Mouse (Mus musculus): ENCODE results near the gene Zfp13. TPM values are rescaled to one million over a fixed set of nuclear protein-coding genes. Genes with fewer than 3 reads are reported as not detected.

Gene Zfp13
- total and polyA plus RNA-seq, 3 experiments: 0.30 TPM; not detected in 2

GRCm38 (mm10) chr17:23609612-23610011 lies 10.3 kb upstream of the Zfp13 start:
- Histone ChIP-seq H3K79me2 (replicated peaks; ENCODE audit: control insufficient read depth, extremely low read depth, insufficient read depth, poor library complexity, severe bottlenecking) (no peaks in the 10 kb centered on the region), H3K4me1 (ENCODE audit: control insufficient read depth in 1 of 2, insufficient read depth in 2 of 2) (peaks cover 7 to 10% of the 10 kb centered on the region in 2 experiments), H3K9ac (ENCODE audit: insufficient read depth, low read depth) (no peak overlapping the region), H3K4me2 (ENCODE audit: insufficient read depth, low read depth, poor library complexity, severe bottlenecking) (no peak overlapping the region), H3K27ac (ENCODE audit: insufficient read depth, low read depth) (no peak overlapping the region), H3K4me3 (replicated peaks in 1 of 3; ENCODE audit: low read depth in 2 of 3, low read length in 2 of 3, poor library complexity in 1 of 3) (no peak overlapping the region), H3K9me3 (replicated peaks; ENCODE audit: low read length) (no peaks in the 10 kb centered on the region), H3K36me3 (replicated peaks in 1 of 2; ENCODE audit: control insufficient read depth in 1 of 2, insufficient read depth in 1 of 2, low read length in 1 of 2) (no peaks in the 10 kb centered on the region), H3K27me3 (replicated peaks) (peaks cover 81% of the 10 kb centered on the region)
- TF ChIP-seq CHD2 (IDR thresholded peaks at IDR 0.05; ENCODE audit: low read length) (no peak), ZMIZ1 (IDR thresholded peaks at IDR 0.05; ENCODE audit: low read depth, low read length) (no peak), RCOR1 (conservative IDR thresholded peaks at IDR 0.05; ENCODE audit: low read depth, low read length) (no peak), TBP (conservative IDR thresholded peaks at IDR 0.05; ENCODE audit: low read depth, low read length) (no peak), RAD21 (IDR thresholded peaks at IDR 0.05; ENCODE audit: low read depth, low read length) (no peak), TCF12 (IDR thresholded peaks at IDR 0.05; ENCODE audit: low read depth, low read length) (no peak), PAX5 (IDR thresholded peaks at IDR 0.05; ENCODE audit: low read length) (no peak), POLR2AphosphoS2 (IDR thresholded peaks at IDR 0.05; ENCODE audit: low read depth, low read length) (no peak), IRF4 (IDR thresholded peaks at IDR 0.05; ENCODE audit: low read depth, low read length) (no peak), MAX (IDR thresholded peaks at IDR 0.05; ENCODE audit: low read length) (no peak), MAZ (IDR thresholded peaks at IDR 0.05; ENCODE audit: low read depth, low read length) (no peak), MXI1 (IDR thresholded peaks at IDR 0.05; ENCODE audit: low read depth, low read length) (no peak), ZNF384 (IDR thresholded peaks at IDR 0.05; ENCODE audit: low read depth, low read length) (no peak), CHD1 (IDR thresholded peaks at IDR 0.05; ENCODE audit: low read depth, low read length) (no peak), ETS1 (conservative IDR thresholded peaks at IDR 0.05; ENCODE audit: low read depth, low read length) (no peak), POLR2A (IDR thresholded peaks at IDR 0.05; ENCODE audit: low read depth, low read length) (no peak), MAFK (IDR thresholded peaks at IDR 0.05; ENCODE audit: insufficient replicate concordance, low read length) (no peak), EP300 (IDR thresholded peaks at IDR 0.05; ENCODE audit: low read length) (no peak), GABPA (IDR thresholded peaks at IDR 0.05; ENCODE audit: insufficient replicate concordance, low read depth, low read length) (no peak), USF1 (IDR thresholded peaks at IDR 0.05; ENCODE audit: low read depth, low read length) (no peak)
- dilution Hi-C loops (cut with MboI; ENCODE audit: extremely low pct_ligation_motif_present, extremely low pct_unique_long_range_greater_than_20kb, low sequenced_read_pairs): no loop called here
- in situ Hi-C loops (cut with MboI; ENCODE audit: low pct_ligation_motif_present, low pct_unique_long_range_greater_than_20kb, low sequenced_read_pairs): no loop called here
- no peak for DNase-seq (ENCODE audit: extremely low read depth)

- no peak overlapping the region for H3K27ac ChIP-seq (ENCODE audit: insufficient read depth, low read depth)
- no peaks in the 10 kb centered on the region for H3K36me3 ChIP-seq (replicated peaks in 1 of 2; ENCODE audit: control insufficient read depth in 1 of 2, insufficient read depth in 1 of 2, low read length in 1 of 2)
- dilution Hi-C loops (cut with MboI; ENCODE audit: extremely low pct_ligation_motif_present, extremely low pct_unique_long_range_greater_than_20kb, low sequenced_read_pairs): no loop called here
These were observed 5.9 kb upstream of the Zfp13 start for GRCm38 (mm10) chr17:23605220-23605619.

More at GRCm38 (mm10) chr17:23605220-23605619, 5.9 kb upstream of the Zfp13 start:
- Histone ChIP-seq H3K27me3 (replicated peaks) (peaks cover 69% of the 10 kb centered on the region), H3K4me3 (replicated peaks in 1 of 3; ENCODE audit: low read depth in 2 of 3, low read length in 2 of 3, poor library complexity in 1 of 3) (no peak overlapping the region), H3K4me1 (ENCODE audit: control insufficient read depth in 1 of 2, insufficient read depth in 2 of 2) (peaks cover 5 to 7% of the 10 kb centered on the region in 2 experiments), H3K9ac (ENCODE audit: insufficient read depth, low read depth) (no peak overlapping the region), H3K9me3 (replicated peaks; ENCODE audit: low read length) (no peaks in the 10 kb centered on the region), H3K4me2 (ENCODE audit: insufficient read depth, low read depth, poor library complexity, severe bottlenecking) (no peak overlapping the region), H3K79me2 (replicated peaks; ENCODE audit: control insufficient read depth, extremely low read depth, insufficient read depth, poor library complexity, severe bottlenecking) (no peaks in the 10 kb centered on the region)
- DNase-seq (ENCODE audit: extremely low read depth): no peak
- TF ChIP-seq MAX (IDR thresholded peaks at IDR 0.05; ENCODE audit: low read length): no peak
- in situ Hi-C loops (cut with MboI; ENCODE audit: low pct_ligation_motif_present, low pct_unique_long_range_greater_than_20kb, low sequenced_read_pairs): no loop called here

All from CH12.LX (cell line).